Mouse (Mus musculus) lung, embryonic 14.5 days (tissue): Measurements from ENCODE around the gene Upp1. TPM values are rescaled to one million over a fixed set of nuclear protein-coding genes. Genes with fewer than 3 reads are reported as not detected.

ENCODE experiments used
- ATAC-seq: fragments of 200-750 bp; cut with Nextera tagmentation; 2 replicates; pipeline ENCODE4 v1.8.0; 2017; ENCODE audit warnings: mild to moderate bottlenecking, moderate TSS enrichment, moderate library complexity; ENCODE audit not compliant: insufficient read depth
- DNase-seq: peaks from one replicate; pipeline ENCODE4 v3.0.0-alpha.2; 2015
- H3K27ac ChIP-seq: fragments of 300-500 bp; sonication (generic); 2 replicates; pipeline ENCODE4 v1.5.1; 2014; ENCODE audit warnings: low read depth, mild to moderate bottlenecking, moderate library complexity
- H3K27me3 ChIP-seq: fragments of 300-500 bp; sonication (generic); 2 replicates; pipeline ENCODE4 v1.6.1; 2014; ENCODE audit warnings: low read length, control low read depth; ENCODE audit not compliant: insufficient read depth
- H3K36me3 ChIP-seq: fragments of 300-500 bp; sonication (generic); 2 replicates; pipeline ENCODE4 v1.6.1; 2014; ENCODE audit warnings: control low read depth; ENCODE audit not compliant: insufficient read depth
- H3K4me1 ChIP-seq: fragments of 300-500 bp; sonication (generic); 2 replicates; pipeline ENCODE4 v1.6.1; 2014; ENCODE audit warnings: antibody characterized with exemption, control low read depth; ENCODE audit not compliant: insufficient read depth
- H3K4me2 ChIP-seq: fragments of 300-500 bp; sonication (generic); 2 replicates; pipeline ENCODE4 v1.6.1; 2014; ENCODE audit warnings: mild to moderate bottlenecking
- H3K4me3 ChIP-seq: fragments of 300-500 bp; sonication (generic); 2 replicates; pipeline ENCODE4 v1.5.1; 2014; ENCODE audit warnings: low read depth, low read length
- H3K9ac ChIP-seq: fragments of 300-500 bp; sonication (generic); 2 replicates; pipeline ENCODE4 v1.6.1; 2014
- H3K9me3 ChIP-seq: fragments of 300-500 bp; sonication (generic); 2 replicates; pipeline ENCODE4 v1.6.1; 2016; ENCODE audit warnings: low read depth, low read length, control low read depth
- CTCF ChIP-seq: IDR thresholded peaks from 2 replicates; pipeline ENCODE4 v1.5.1; 2016; ENCODE audit warnings: antibody characterized with exemption, low read depth
- WGBS: fragments of 180-500 bp; shearing (Covaris S2); extraction: QIAGEN DNeasy Blood & Tissue Kit; methylation state at CpG from one replicate; pipeline ENCODE4 v1.1.7; 2014; 5-methylcytosine and 5-hydroxymethylcytosine counted together
- polyA plus RNA-seq: library from polyadenylated mRNA; unstranded; fragments of >200 nt; fragmentation: Nextera tagmentation; extraction: Ambion mirVana; gene quantifications from 2 replicates; pipeline ENCODE4 v1.2.1, GENCODE M21; 2014

Upp1 gene
- 10.9 and 11.7 TPM in 2 replicates for polyA plus RNA-seq

- Histone ChIP-seq H3K9me3 (no peaks in the 10 kb centered on the region), H3K4me3 (peak within 1 kb of the TSS; percentile 41), H3K4me1 (peaks cover 18% of the 10 kb centered on the region; the same call in 1 of the 2 replicates), H3K9ac (peak within 1 kb of the TSS; percentile 40), H3K27ac (peak within 1 kb of the TSS; percentile 74), H3K36me3 (no peaks in the 10 kb centered on the region), H3K27me3 (peaks cover 48% of the 10 kb centered on the region), H3K4me2 (peak within 1 kb of the TSS; percentile 83)
- no peak for TF ChIP-seq CTCF
- ATAC-seq (no peak), DNase-seq (no peak)
- WGBS: 0% methylated on average over 7 of the region's 7 CpGs
These were observed at the start of gene Upp1 for GRCm38 (mm10) chr11:9118050-9118420. TSS of gene Upp1 (plus strand) at chr11:9118103.

- Histone ChIP-seq H3K4me3 (no peak overlapping the region), H3K4me1 (no peaks in the 10 kb centered on the region), H3K9me3 (no peaks in the 10 kb centered on the region), H3K9ac (no peak overlapping the region), H3K36me3 (no peaks in the 10 kb centered on the region), H3K4me2 (no peak overlapping the region), H3K27me3 (no peaks in the 10 kb centered on the region), H3K27ac (no peak overlapping the region)
- 86% methylated on average over 3 of the region's 3 CpGs for WGBS
- TF ChIP-seq CTCF: no peak
- no peak for DNase-seq
- ATAC-seq: no peak
These were observed 41.5 kb upstream of the Upp1 start for GRCm38 (mm10) chr11:9076444-9076843.

DNA sequence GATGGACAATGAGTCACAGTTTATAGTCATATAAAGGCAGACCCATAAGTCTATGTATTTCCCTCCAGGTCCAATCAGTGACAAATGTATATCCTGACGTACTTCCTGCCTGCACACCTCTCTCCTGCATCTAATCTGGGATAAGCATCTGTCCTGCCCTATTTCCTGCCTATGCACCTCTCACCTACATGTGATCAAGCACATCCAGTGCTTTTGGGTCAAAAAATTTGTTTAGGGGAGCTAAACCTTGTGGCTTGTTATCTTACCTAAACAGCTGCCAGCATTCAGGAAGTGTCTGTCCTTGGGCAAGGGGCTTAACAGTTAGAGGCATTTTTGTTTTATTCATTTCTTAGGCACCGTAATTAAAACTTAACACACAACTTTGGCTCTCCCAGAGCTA is 4.7 kb upstream of the Upp1 start:
- no peak overlapping the region for H3K9ac ChIP-seq
- H3K36me3 ChIP-seq: no peaks in the 10 kb centered on the region
- DNase-seq (no peak), ATAC-seq (no peak)
- no peak for TF ChIP-seq CTCF
- no peak overlapping the region for H3K4me2 ChIP-seq
- no peaks in the 10 kb centered on the region for H3K9me3 ChIP-seq
- peaks cover 29% of the 10 kb centered on the region for H3K27me3 ChIP-seq
- H3K27ac ChIP-seq: no peak overlapping the region
- no peak overlapping the region for H3K4me3 ChIP-seq
- 62% methylated on average over 2 of the region's 2 CpGs for WGBS
- H3K4me1 ChIP-seq: peaks cover 11% of the 10 kb centered on the region; the same call in 1 of the 2 replicates

DNA sequence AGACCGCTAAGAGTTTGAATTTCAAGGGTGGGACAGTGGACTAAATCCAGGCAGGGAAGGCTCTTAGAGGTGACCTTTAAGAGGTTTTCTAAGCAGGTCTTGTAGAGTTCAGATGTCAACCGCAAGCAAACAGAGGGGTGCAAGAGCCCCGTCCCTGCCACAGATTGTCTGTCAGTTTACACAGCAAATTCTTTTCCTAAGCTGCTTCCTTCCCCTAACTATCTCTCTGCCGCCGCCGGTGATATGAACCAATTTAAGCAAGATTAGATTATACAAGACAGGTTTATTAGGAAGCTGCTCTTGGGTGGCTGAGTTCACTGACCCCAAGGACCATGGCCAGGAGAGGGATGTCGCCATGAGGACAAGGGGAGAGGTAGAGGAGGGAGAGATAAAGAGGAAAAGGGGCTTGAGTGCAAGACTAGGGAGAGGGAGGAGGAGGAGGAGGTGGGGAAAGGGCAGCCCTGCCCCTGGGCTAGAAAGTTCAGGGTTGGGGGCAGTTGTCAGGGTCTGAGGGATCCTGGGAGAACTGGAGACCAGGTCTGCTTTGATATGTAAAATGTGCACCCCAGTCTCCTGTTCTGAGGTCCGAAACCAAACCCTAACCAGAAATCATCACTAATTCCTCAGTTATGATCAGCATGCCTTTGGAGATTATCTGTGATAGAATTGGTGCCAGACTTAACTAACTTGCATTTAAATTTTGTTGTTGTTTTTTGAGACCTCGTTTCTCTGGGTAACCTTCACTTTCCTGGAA is 2.4 kb upstream of the Upp1 start:
- no peak overlapping the region for H3K27ac ChIP-seq
- H3K27me3 ChIP-seq: peaks cover 48% of the 10 kb centered on the region
- WGBS: 6% methylated on average over 9 of the region's 9 CpGs
- DNase-seq (no peak), ATAC-seq (no peak)
- H3K4me1 ChIP-seq: peaks cover 18% of the 10 kb centered on the region; the same call in 1 of the 2 replicates
- no peak for TF ChIP-seq CTCF
- no peaks in the 10 kb centered on the region for H3K36me3 ChIP-seq
- H3K4me2 ChIP-seq: peak overlapping the region; percentile 45
- H3K9me3 ChIP-seq: no peaks in the 10 kb centered on the region
- no peak overlapping the region for H3K9ac ChIP-seq
- H3K4me3 ChIP-seq: peak overlapping the region; percentile 10; the same call in 1 of the 2 replicates

DNA sequence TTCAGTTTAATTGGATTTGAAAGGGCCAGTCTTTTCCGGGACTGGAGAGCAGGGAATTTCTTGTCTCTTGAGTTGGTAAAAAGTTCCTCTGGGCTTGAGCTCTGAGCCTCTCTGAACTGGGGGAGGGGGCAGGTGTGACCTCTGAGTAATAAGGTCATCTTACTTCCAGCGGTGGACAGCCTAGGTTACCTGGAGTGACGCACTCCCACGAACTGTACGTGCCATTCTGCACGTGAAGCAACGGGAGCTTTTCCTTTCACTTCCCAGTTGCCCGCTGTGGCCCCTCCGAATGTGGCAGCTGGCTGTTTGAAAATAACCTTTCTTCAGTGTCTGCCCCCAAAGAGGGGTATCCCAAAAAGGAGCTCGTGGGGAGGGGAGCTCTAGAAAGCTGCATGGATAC is 1.8 kb upstream of the Upp1 start:
- H3K4me1 ChIP-seq: peaks cover 18% of the 10 kb centered on the region; the same call in 1 of the 2 replicates
- WGBS: 2% methylated on average over 10 of the region's 10 CpGs
- H3K4me2 ChIP-seq: peak overlapping the region; percentile 45
- H3K9ac ChIP-seq: no peak overlapping the region; the same call in 1 of the 2 replicates
- H3K27me3 ChIP-seq: peaks cover 48% of the 10 kb centered on the region
- TF ChIP-seq CTCF: no peak
- peak overlapping the region; percentile 10 for H3K4me3 ChIP-seq
- no peak for ATAC-seq
- no peak overlapping the region for H3K27ac ChIP-seq
- DNase-seq: peak; percentile 32
- H3K9me3 ChIP-seq: no peaks in the 10 kb centered on the region
- H3K36me3 ChIP-seq: no peaks in the 10 kb centered on the region

DNA sequence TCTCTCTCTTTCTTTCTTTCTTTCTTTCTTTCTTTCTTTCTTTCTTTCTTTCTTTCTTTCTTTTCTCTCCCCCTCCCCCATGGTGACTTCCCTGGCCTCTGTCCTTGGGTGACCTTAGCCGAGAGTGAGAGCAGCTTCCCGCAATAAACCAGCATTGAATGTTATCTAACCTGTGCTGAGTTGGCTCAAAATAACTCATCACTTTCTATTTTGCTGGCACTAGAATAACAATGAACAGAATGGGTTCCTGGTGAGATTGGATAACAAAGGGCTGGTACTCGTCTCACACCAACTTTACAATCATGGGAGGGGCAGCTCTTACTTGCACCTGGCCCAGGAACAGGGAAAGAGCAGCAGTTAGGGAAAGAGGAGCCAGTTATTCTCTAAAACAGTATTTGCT is 987 bp upstream of the Upp1 start:
- Histone ChIP-seq H3K4me3 (no peak overlapping the region), H3K9me3 (no peaks in the 10 kb centered on the region), H3K36me3 (no peaks in the 10 kb centered on the region), H3K27ac (no peak overlapping the region), H3K27me3 (peaks cover 48% of the 10 kb centered on the region), H3K9ac (no peak overlapping the region), H3K4me1 (peaks cover 18% of the 10 kb centered on the region; the same call in 1 of the 2 replicates), H3K4me2 (no peak overlapping the region)
- no peak for ATAC-seq
- DNase-seq: no peak
- 5% methylated on average over 3 of the region's 3 CpGs for WGBS
- TF ChIP-seq CTCF: no peak

DNA sequence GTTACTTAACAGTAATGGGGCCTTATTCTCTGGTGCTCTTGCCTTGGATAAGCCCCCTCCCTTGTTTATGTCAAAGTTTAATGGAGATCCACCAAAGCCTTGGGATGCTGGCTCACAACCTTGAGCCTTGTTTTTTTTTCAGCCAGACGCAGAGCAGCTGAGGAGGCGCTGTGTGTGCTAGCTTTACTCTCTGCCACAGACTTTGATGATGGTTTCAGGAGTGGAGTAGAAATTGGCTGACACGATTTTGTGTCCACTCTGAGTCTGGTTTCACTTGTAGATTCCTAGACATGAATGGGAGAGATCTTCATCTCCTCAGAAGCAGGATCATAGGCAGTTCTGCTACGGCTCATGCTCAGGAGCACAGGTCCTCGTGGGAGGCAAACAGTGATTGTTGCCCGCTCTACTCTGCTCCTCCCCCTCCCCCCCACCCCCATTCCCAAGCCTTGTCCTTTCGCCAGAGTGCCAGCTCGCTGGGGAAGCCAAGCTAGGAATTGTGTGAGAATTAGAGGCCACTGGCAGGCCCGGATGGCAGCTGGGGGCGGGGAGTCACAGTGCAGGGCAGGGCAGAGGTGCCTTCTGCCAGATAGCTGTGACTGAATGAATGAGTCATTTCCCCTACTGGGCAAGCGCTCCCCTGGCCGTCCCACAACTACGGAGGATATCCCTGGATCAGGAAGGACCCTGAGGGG is 399 bp upstream of the Upp1 start:
- Histone ChIP-seq H3K4me1 (peaks cover 18% of the 10 kb centered on the region; the same call in 1 of the 2 replicates), H3K4me3 (peak overlapping the region; percentile 41), H3K27me3 (peaks cover 48% of the 10 kb centered on the region), H3K9me3 (no peaks in the 10 kb centered on the region), H3K36me3 (no peaks in the 10 kb centered on the region), H3K27ac (no peak overlapping the region; the same call in 1 of the 2 replicates), H3K4me2 (peak overlapping the region; percentile 83), H3K9ac (no peak overlapping the region; the same call in 1 of the 2 replicates)
- ATAC-seq (peak; percentile 84), DNase-seq (peak; percentile 60)
- TF ChIP-seq CTCF: no peak
- 6% methylated on average over 13 of the region's 13 CpGs for WGBS
